Mouse (Mus musculus) liver, embryonic 14.5 days (tissue): ENCODE results near the gene Srgap1.

Experiments used
- CTCF ChIP-seq: IDR thresholded peaks from 2 replicates; pipeline ENCODE4 v1.5.1; 2016; ENCODE audit warnings: antibody characterized with exemption, low read depth, control low read depth
- EP300 ChIP-seq: IDR thresholded peaks from 2 replicates; pipeline ENCODE4 v1.6.1; 2016; ENCODE audit warnings: antibody characterized with exemption, low read depth

- no peak for TF ChIP-seq CTCF
- TF ChIP-seq EP300, result no peak
These were observed 43.4 kb upstream of the Srgap1 start for GRCm38 (mm10) chr10:122090472-122090871.
